Mouse (Mus musculus) G1E (cell line): ENCODE measurements around the gene Olfr514.

Experiments used
- CTCF ChIP-seq: IDR thresholded peaks from 2 replicates; pipeline ENCODE4 v1.5.1; 2012; ENCODE audit warnings: low read depth, low read length, inconsistent platforms, mixed read lengths
- GATA1 ChIP-seq: IDR thresholded peaks from 2 replicates; pipeline ENCODE4 v1.6.1; 2012; ENCODE audit warnings: borderline replicate concordance, low read length, inconsistent platforms, mixed read lengths
- POLR2AphosphoS5 ChIP-seq: IDR thresholded peaks from 2 replicates; pipeline ENCODE4 v1.6.1; 2012; ENCODE audit warnings: low read depth, low read length, inconsistent platforms; ENCODE audit not compliant: insufficient replicate concordance
- TAL1 ChIP-seq: conservative IDR thresholded peaks from 2 replicates; pipeline ENCODE4 v1.6.1; 2012; ENCODE audit warnings: low read depth, low read length, inconsistent platforms, mixed read lengths

DNA sequence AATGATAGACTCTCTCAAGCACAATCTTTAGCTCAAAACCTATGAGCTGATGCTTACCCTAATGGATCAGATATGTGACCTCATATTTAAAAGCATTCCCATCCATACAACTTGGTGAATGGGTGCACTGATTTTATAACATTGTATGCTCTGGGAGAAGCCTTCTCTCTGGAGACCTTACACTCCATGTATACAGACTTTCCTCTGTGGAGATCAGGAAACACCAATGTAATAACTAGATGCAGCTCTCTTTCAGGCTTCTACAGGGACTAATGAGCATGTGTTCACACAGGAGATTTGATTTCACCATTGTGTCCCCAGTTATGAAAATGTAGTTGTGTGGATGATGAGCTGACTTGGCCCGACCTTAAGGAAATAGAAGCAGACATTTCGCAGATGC lies 24.6 kb upstream of the Olfr514 start, which contains the start of gene Olfr516:
- no peak for TF ChIP-seq POLR2AphosphoS5
- no peak for TF ChIP-seq CTCF
- TF ChIP-seq TAL1 = no peak
- no peak for TF ChIP-seq GATA1
